Mouse (Mus musculus): ENCODE results near the gene Pip5k1b. TPM values are rescaled to one million over a fixed set of nuclear protein-coding genes. Genes with fewer than 3 reads are reported as not detected.

Pip5k1b gene
- polyA plus RNA-seq, 1 experiment = 0.24 TPM

GRCm38 (mm10) chr19:24541669-24542292 is 13.9 kb downstream of the Pip5k1b start:
- Histone ChIP-seq H3K4me2 (ENCODE audit: low read depth) (no peak overlapping the region), H3K36me3 (ENCODE audit: control insufficient read depth, insufficient read depth) (no peaks in the 10 kb centered on the region), H3K4me3 (no peak overlapping the region), H3K79me2 (ENCODE audit: control insufficient read depth, insufficient read depth) (no peaks in the 10 kb centered on the region), H3ac (ENCODE audit: control insufficient read depth, insufficient read length) (no peak overlapping the region), H3K27me3 (ENCODE audit: control insufficient read depth, insufficient read depth, insufficient read length) (no peaks in the 10 kb centered on the region)
- TF ChIP-seq REST (IDR thresholded peaks at IDR 0.05; ENCODE audit: insufficient read depth, insufficient read length) (no peak), TCF3 (IDR thresholded peaks at IDR 0.05; ENCODE audit: insufficient read length, low read depth) (no peak), CEBPB (IDR thresholded peaks at IDR 0.05; ENCODE audit: insufficient read depth, poor library complexity, severe bottlenecking) (no peak), SRF (IDR thresholded peaks at IDR 0.05; ENCODE audit: control insufficient read depth, insufficient read length, low read depth) (no peak), MYOD1 (IDR thresholded peaks at IDR 0.05; ENCODE audit: control insufficient read depth in 1 of 3, insufficient read length in 2 of 3, low read depth in 2 of 3) (no peak), E2F4 (IDR thresholded peaks at IDR 0.05; ENCODE audit: insufficient read depth) (no peak), MYOG (IDR thresholded peaks at IDR 0.05; ENCODE audit: control insufficient read depth in 1 of 3, insufficient read depth in 1 of 3, insufficient read length in 2 of 3, low read depth in 2 of 3) (no peak), MAX (IDR thresholded peaks at IDR 0.05; ENCODE audit: low read depth) (no peak)

GRCm38 (mm10) chr19:24540952-24541668 is 14.6 kb downstream of the Pip5k1b start:
- H3ac ChIP-seq (ENCODE audit: control insufficient read depth, insufficient read length) = no peak overlapping the region
- no peak overlapping the region for H3K4me2 ChIP-seq (ENCODE audit: low read depth)
- no peaks in the 10 kb centered on the region for H3K36me3 ChIP-seq (ENCODE audit: control insufficient read depth, insufficient read depth)
- H3K4me3 ChIP-seq = no peak overlapping the region
- no peaks in the 10 kb centered on the region for H3K27me3 ChIP-seq (ENCODE audit: control insufficient read depth, insufficient read depth, insufficient read length)
- H3K79me2 ChIP-seq (ENCODE audit: control insufficient read depth, insufficient read depth) = no peaks in the 10 kb centered on the region
- TF ChIP-seq REST (IDR thresholded peaks at IDR 0.05; ENCODE audit: insufficient read depth, insufficient read length) = no peak
- no peak for TF ChIP-seq MYOD1 (IDR thresholded peaks at IDR 0.05; ENCODE audit: control insufficient read depth in 1 of 3, insufficient read length in 2 of 3, low read depth in 2 of 3)
- no peak for TF ChIP-seq POLR2AphosphoS2 (IDR thresholded peaks at IDR 0.05; ENCODE audit: insufficient read length, low read depth)
- TF ChIP-seq CEBPB (IDR thresholded peaks at IDR 0.05; ENCODE audit: insufficient read depth, poor library complexity, severe bottlenecking) = no peak
- TF ChIP-seq USF1 (IDR thresholded peaks at IDR 0.05; ENCODE audit: low read depth) = no peak
- TF ChIP-seq SRF (IDR thresholded peaks at IDR 0.05; ENCODE audit: control insufficient read depth, insufficient read length, low read depth) = no peak
- no peak for TF ChIP-seq MYOG (IDR thresholded peaks at IDR 0.05; ENCODE audit: control insufficient read depth in 1 of 3, insufficient read depth in 1 of 3, insufficient read length in 2 of 3, low read depth in 2 of 3)

DNA sequence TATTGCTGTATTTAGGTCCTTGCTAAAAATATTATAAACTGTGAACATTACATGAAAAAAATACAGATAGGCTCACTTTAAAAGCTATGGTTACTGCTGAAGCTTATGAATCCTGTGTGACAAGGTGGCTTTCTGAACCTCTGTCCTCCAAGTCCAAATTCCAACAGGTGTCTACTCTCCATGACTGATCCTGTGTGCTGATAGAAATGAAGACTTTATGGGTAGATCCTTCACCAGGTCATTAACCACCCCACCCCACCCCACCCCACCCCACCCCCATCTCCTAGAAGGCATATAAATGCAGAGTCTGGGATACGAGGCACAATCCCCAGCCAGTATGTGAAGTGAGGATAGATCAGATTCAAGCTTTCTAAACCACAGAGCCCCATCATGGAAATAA is 16.6 kb downstream of the Pip5k1b start:
- Histone ChIP-seq H3K27me3 (ENCODE audit: control insufficient read depth, insufficient read depth, insufficient read length) (no peaks in the 10 kb centered on the region), H3K36me3 (ENCODE audit: control insufficient read depth, insufficient read depth) (no peaks in the 10 kb centered on the region), H3K4me2 (ENCODE audit: low read depth) (no peak overlapping the region), H3ac (ENCODE audit: control insufficient read depth, insufficient read length) (no peak overlapping the region), H3K4me3 (no peak overlapping the region), H3K79me2 (ENCODE audit: control insufficient read depth, insufficient read depth) (no peaks in the 10 kb centered on the region)
- TF ChIP-seq MYOD1 (IDR thresholded peaks at IDR 0.05; ENCODE audit: control insufficient read depth in 1 of 3, insufficient read length in 2 of 3, low read depth in 2 of 3) (no peak), SRF (IDR thresholded peaks at IDR 0.05; ENCODE audit: control insufficient read depth, insufficient read length, low read depth) (no peak), TCF3 (IDR thresholded peaks at IDR 0.05; ENCODE audit: insufficient read length, low read depth) (no peak), TCF12 (IDR thresholded peaks at IDR 0.05; ENCODE audit: insufficient read depth, poor library complexity, severe bottlenecking) (no peak), MAX (IDR thresholded peaks at IDR 0.05; ENCODE audit: low read depth) (no peak), USF1 (IDR thresholded peaks at IDR 0.05; ENCODE audit: low read depth) (no peak)

GRCm38 (mm10) chr19:24538181-24538580 is 17.5 kb downstream of the Pip5k1b start:
- TF ChIP-seq MYOD1 (IDR thresholded peaks at IDR 0.05; ENCODE audit: control insufficient read depth in 1 of 3, insufficient read length in 2 of 3, low read depth in 2 of 3) = no peak
- TF ChIP-seq POLR2A (IDR thresholded peaks at IDR 0.05; ENCODE audit: insufficient read length, low read depth) = no peak
- no peak for TF ChIP-seq SRF (IDR thresholded peaks at IDR 0.05; ENCODE audit: control insufficient read depth, insufficient read length, low read depth)
- TF ChIP-seq MAX (IDR thresholded peaks at IDR 0.05; ENCODE audit: low read depth) = no peak
- no peaks in the 10 kb centered on the region for H3K79me2 ChIP-seq (ENCODE audit: control insufficient read depth, insufficient read depth)
- H3K4me2 ChIP-seq (ENCODE audit: low read depth) = no peak overlapping the region
- H3K36me3 ChIP-seq (ENCODE audit: control insufficient read depth, insufficient read depth) = no peaks in the 10 kb centered on the region
- no peaks in the 10 kb centered on the region for H3K27me3 ChIP-seq (ENCODE audit: control insufficient read depth, insufficient read depth, insufficient read length)
- H3K4me3 ChIP-seq = no peak overlapping the region
- H3ac ChIP-seq (ENCODE audit: control insufficient read depth, insufficient read length) = no peak overlapping the region

GRCm38 (mm10) chr19:24537691-24538090 is 18.0 kb downstream of the Pip5k1b start:
- no peaks in the 10 kb centered on the region for H3K79me2 ChIP-seq (ENCODE audit: control insufficient read depth, insufficient read depth)
- H3K27me3 ChIP-seq (ENCODE audit: control insufficient read depth, insufficient read depth, insufficient read length) = no peaks in the 10 kb centered on the region
- TF ChIP-seq USF1 (IDR thresholded peaks at IDR 0.05; ENCODE audit: low read depth) (no peak), CEBPB (IDR thresholded peaks at IDR 0.05; ENCODE audit: insufficient read depth, poor library complexity, severe bottlenecking) (no peak), E2F4 (IDR thresholded peaks at IDR 0.05; ENCODE audit: insufficient read depth) (no peak), SRF (IDR thresholded peaks at IDR 0.05; ENCODE audit: control insufficient read depth, insufficient read length, low read depth) (no peak), MYOD1 (IDR thresholded peaks at IDR 0.05; ENCODE audit: control insufficient read depth in 1 of 3, insufficient read length in 2 of 3, low read depth in 2 of 3) (no peak), POLR2AphosphoS2 (IDR thresholded peaks at IDR 0.05; ENCODE audit: insufficient read length, low read depth) (no peak), POLR2A (IDR thresholded peaks at IDR 0.05; ENCODE audit: insufficient read length, low read depth) (no peak), REST (IDR thresholded peaks at IDR 0.05; ENCODE audit: insufficient read depth, insufficient read length) (no peak), MYOG (IDR thresholded peaks at IDR 0.05; ENCODE audit: control insufficient read depth in 1 of 3, insufficient read depth in 1 of 3, insufficient read length in 2 of 3, low read depth in 2 of 3) (no peak), TCF12 (IDR thresholded peaks at IDR 0.05; ENCODE audit: insufficient read depth, poor library complexity, severe bottlenecking) (no peak), TCF3 (IDR thresholded peaks at IDR 0.05; ENCODE audit: insufficient read length, low read depth) (no peak), MAX (IDR thresholded peaks at IDR 0.05; ENCODE audit: low read depth) (no peak)
- H3K36me3 ChIP-seq (ENCODE audit: control insufficient read depth, insufficient read depth) = no peaks in the 10 kb centered on the region
- no peak overlapping the region for H3K4me2 ChIP-seq (ENCODE audit: low read depth)
- H3ac ChIP-seq (ENCODE audit: control insufficient read depth, insufficient read length) = no peak overlapping the region
- H3K4me3 ChIP-seq = no peak overlapping the region

Measured in myocyte (in vitro differentiated cells).